Mouse (Mus musculus) yolk sac, embryonic 10.5 days (tissue): Measurements from ENCODE around the gene Trim59.

Experiments
- DNase-seq: peaks from one replicate; pipeline ENCODE4 v3.0.0-alpha.2; 2017; ENCODE audit warnings: low spot score

The Trim59 gene

GRCm38 (mm10) chr3:69005338-69006245 lies 39.0 kb downstream of the Trim59 start:
- peak; percentile 68 for DNase-seq

DNA sequence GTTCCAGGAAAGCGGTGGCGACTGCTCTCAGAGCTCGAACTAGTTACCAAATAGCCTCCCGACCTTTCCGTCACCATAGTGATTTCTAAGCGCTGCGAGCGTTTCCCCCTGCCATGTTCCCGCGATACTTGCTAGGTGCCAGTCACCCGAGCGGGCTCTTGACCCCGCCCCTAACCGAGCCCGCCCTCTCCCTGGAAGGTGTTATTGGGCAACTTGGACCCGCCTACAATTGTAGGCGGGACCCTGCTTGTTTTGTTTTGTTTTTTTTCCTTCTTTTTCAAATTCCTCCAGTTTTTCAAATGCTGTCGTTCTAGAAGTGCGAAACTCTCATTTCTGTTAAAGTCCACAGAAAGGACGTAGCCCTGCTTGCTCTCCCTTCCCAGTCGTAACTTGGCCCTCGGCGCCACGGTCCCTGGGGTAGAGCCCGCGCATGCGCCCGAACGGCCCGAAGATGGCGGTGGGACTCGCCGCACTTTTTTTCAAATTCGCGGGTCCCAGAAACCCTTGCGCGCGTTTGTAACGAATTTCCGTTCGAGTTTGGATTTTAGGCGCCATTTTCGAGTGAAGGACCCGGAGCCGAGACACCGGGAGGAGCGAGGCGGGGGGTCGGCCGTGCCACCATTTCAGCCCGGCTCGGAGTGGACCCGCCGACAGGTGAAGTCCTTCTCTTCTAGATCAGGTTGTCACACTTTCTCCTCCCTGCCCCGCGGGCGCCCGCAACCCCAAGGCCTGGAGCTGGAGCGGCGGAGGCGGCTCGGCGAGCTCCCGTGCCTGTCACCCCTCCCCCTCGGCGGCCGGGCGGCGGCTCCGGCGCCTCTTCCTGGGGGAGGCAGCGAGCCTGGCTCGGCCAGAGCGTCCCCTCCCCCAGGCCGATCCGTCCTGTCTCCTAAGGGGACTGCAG lies 39.9 kb downstream of the Trim59 start, which contains the start of the genes Ift80 and Smc4:
TSS of gene Ift80 (minus strand) at position 134 of the 901 bp plus-strand sequence.
TSS of gene Smc4 (plus strand) at position 302 of the 901 bp plus-strand sequence.
- peak; percentile 97 for DNase-seq

- DNase-seq: no peak
These were observed 40.5 kb downstream of the Trim59 start for GRCm38 (mm10) chr3:69004055-69004436.

- no peak for DNase-seq
These were observed 41.8 kb downstream of the Trim59 start for GRCm38 (mm10) chr3:69002781-69003180.

- no peak for DNase-seq
These were observed 58.0 kb downstream of the Trim59 start for GRCm38 (mm10) chr3:68986550-68986949.
